Mouse (Mus musculus): ENCODE data around the gene Tuba4a. TPM values are rescaled to one million over a fixed set of nuclear protein-coding genes. Genes with fewer than 3 reads are reported as not detected.

Gene Tuba4a
- total and polyA plus RNA-seq, 2 experiments from 2014 or later, result 163 to 235 TPM

DNA sequence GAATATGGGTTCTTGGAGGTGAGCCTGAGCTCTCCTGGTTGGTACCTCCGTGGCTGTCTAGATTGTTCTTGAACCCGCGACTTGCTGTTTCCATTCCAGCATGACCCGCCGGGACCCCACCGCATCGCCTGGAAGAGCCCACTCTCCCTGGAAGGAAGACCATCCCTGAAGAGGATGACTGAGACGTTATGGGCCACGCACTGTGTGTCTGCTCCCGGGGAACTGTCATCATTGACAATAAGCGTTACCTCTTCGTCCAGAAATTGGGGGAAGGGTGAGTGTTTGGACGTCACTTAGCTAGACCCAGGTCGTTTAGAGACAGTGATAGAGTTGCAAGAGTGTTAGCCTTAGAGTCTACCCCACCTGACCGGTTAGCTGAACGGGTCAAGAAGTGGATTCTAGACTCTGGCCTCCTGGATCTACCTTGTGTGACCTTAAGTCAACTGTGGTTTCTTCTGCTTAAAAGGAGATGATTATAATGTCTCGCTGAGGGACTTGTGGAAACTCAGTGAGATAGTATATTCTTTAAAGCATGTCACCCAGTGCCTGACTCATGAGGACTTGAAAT, 8.4 kb downstream of the Tuba4a start:
- WGBS, result 13% methylated on average over 17 of the region's 17 CpGs
- peak overlapping the region; percentile 65; the same call in 1 of the 2 replicates for H3K27ac ChIP-seq
- no peak for ATAC-seq
- no peak for TF ChIP-seq CTCF (IDR thresholded peaks at IDR 0.05; ENCODE audit: low read depth)
- no peaks in the 10 kb centered on the region for H3K27me3 ChIP-seq (ENCODE audit: insufficient read depth, low read length)
- peak overlapping the region; percentile 90 for H3K4me3 ChIP-seq (ENCODE audit: low read length)
- H3K9ac ChIP-seq (replicated peaks; ENCODE audit: low read length), result peak overlapping the region; percentile 83
- H3K4me2 ChIP-seq (ENCODE audit: low read depth, low read length), result peak overlapping the region; percentile 88
- H3K36me3 ChIP-seq (ENCODE audit: insufficient read depth, low read length), result peaks cover 28% of the 10 kb centered on the region
- H3K4me1 ChIP-seq (ENCODE audit: insufficient read depth, low read length), result peaks cover 20% of the 10 kb centered on the region
- no peak for DNase-seq (ENCODE audit: low spot score)
- H3K9me3 ChIP-seq (ENCODE audit: low read length), result no peaks in the 10 kb centered on the region

GRCm38 (mm10) chr1:75210136-75211087, 9.3 kb downstream of the Tuba4a start, which contains the start of the genes Glb1l and Stk16:
Gene Glb1l (minus strand): TSS chr1:75210813.
Gene Stk16 (plus strand): TSS chr1:75210838.
- Histone ChIP-seq H3K4me2 (ENCODE audit: low read depth, low read length) (peak within 1 kb of the TSS; percentile 88), H3K9ac (replicated peaks; ENCODE audit: low read length) (peak within 1 kb of the TSS; percentile 83), H3K4me1 (ENCODE audit: insufficient read depth, low read length) (peaks cover 20% of the 10 kb centered on the region), H3K27me3 (ENCODE audit: insufficient read depth, low read length) (no peaks in the 10 kb centered on the region), H3K9me3 (ENCODE audit: low read length) (no peaks in the 10 kb centered on the region), H3K27ac (peak within 1 kb of the TSS; percentile 65; the same call in 1 of the 2 replicates), H3K4me3 (ENCODE audit: low read length) (peak within 1 kb of the TSS; percentile 90), H3K36me3 (ENCODE audit: insufficient read depth, low read length) (peaks cover 23% of the 10 kb centered on the region)
- WGBS, result 4% methylated on average over 42 of the region's 42 CpGs
- peak; percentile 93 for ATAC-seq
- peak; percentile 98 for DNase-seq (ENCODE audit: low spot score)
- no peak for TF ChIP-seq CTCF (IDR thresholded peaks at IDR 0.05; ENCODE audit: low read depth)

DNA sequence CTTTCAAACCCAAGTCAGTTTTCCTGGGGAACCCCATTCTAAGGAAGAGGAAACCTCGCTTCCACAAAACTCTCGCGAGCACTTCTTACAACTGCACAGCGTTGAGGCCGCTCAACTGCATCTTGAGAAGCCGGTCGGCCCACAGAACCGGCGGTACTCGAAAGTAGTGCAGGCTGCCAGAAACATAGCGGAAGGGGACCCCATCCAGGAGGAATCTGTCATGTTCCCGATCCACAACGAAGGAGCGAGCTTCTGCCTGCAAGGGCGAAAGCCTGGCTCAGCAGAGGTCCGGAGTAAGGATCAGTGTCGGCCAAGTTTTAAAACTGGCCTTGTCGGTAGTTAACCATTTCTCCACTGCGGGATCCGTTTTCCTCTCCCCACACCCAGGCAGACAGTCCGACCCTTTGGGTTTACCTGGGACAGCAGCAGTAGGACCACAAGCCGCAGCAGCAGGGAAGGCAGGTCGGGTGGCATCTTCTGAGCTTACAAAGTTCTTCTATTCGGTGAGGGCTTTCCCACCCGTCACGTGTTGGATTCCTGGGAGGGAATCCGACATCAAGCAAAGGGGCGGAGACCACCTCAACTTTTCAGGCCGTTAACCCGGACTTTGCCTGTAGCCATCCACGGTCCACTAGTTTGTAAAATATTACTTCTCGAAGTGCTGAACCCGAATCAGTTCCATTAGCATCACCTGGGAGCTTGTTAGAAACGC, 10.5 kb downstream of the Tuba4a start:
- ATAC-seq (no peak), DNase-seq (ENCODE audit: low spot score) (peak; percentile 34)
- peak overlapping the region; percentile 52 for H3K4me2 ChIP-seq (ENCODE audit: low read depth, low read length)
- H3K4me3 ChIP-seq (ENCODE audit: low read length), result peak overlapping the region; percentile 34
- no peaks in the 10 kb centered on the region for H3K27me3 ChIP-seq (ENCODE audit: insufficient read depth, low read length)
- peak overlapping the region; percentile 45; the same call in 1 of the 2 replicates for H3K27ac ChIP-seq
- 13% methylated on average over 34 of the region's 34 CpGs for WGBS
- peaks cover 20% of the 10 kb centered on the region for H3K4me1 ChIP-seq (ENCODE audit: insufficient read depth, low read length)
- no peak for TF ChIP-seq CTCF (IDR thresholded peaks at IDR 0.05; ENCODE audit: low read depth)
- peaks cover 16% of the 10 kb centered on the region for H3K36me3 ChIP-seq (ENCODE audit: insufficient read depth, low read length)
- no peaks in the 10 kb centered on the region for H3K9me3 ChIP-seq (ENCODE audit: low read length)
- H3K9ac ChIP-seq (replicated peaks; ENCODE audit: low read length), result peak overlapping the region; percentile 33

GRCm38 (mm10) chr1:75201236-75201635, 18.4 kb downstream of the Tuba4a start:
- ATAC-seq (no peak), DNase-seq (ENCODE audit: low spot score) (no peak)
- Histone ChIP-seq H3K9ac (replicated peaks; ENCODE audit: low read length) (no peak overlapping the region), H3K4me2 (ENCODE audit: low read depth, low read length) (no peak overlapping the region), H3K36me3 (ENCODE audit: insufficient read depth, low read length) (peaks cover 34% of the 10 kb centered on the region), H3K27ac (no peak overlapping the region), H3K27me3 (ENCODE audit: insufficient read depth, low read length) (no peaks in the 10 kb centered on the region), H3K4me1 (ENCODE audit: insufficient read depth, low read length) (no peaks in the 10 kb centered on the region), H3K9me3 (ENCODE audit: low read length) (no peaks in the 10 kb centered on the region), H3K4me3 (ENCODE audit: low read length) (no peak overlapping the region)
- WGBS, result 91% methylated on average over 1 of the region's 1 CpGs
- no peak for TF ChIP-seq CTCF (IDR thresholded peaks at IDR 0.05; ENCODE audit: low read depth)

DNA sequence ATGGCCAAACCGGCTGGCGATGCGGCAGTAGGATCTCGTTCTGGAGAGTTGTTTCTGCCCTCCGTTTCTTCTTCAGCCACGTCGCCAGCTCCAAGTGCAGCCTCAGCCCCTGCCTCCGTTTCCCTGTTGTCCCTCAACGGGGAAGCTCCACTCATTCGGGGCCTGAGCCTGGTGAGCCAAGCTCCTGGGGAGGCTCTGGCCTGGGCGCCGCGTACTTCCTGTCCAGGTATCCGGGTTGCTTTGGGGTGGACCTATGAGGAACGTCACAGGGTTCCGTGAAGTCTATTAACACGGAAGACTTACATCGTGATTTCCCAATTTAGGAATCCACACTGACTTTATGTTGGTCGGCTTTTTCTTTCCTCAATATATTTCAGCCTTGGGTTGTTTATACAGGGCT, 27.2 kb downstream of the Tuba4a start:
- Histone ChIP-seq H3K27ac (peak overlapping the region; percentile 86), H3K4me2 (ENCODE audit: low read depth, low read length) (peak overlapping the region; percentile 99), H3K4me3 (ENCODE audit: low read length) (peak overlapping the region; percentile 84), H3K9me3 (ENCODE audit: low read length) (no peaks in the 10 kb centered on the region), H3K4me1 (ENCODE audit: insufficient read depth, low read length) (peaks cover 12% of the 10 kb centered on the region), H3K27me3 (ENCODE audit: insufficient read depth, low read length) (no peaks in the 10 kb centered on the region), H3K9ac (replicated peaks; ENCODE audit: low read length) (peak overlapping the region; percentile 95), H3K36me3 (ENCODE audit: insufficient read depth, low read length) (peaks cover 26% of the 10 kb centered on the region; the same call in 1 of the 2 replicates)
- under 1% methylated on average over 19 of the region's 19 CpGs for WGBS
- peak; percentile 25 for DNase-seq (ENCODE audit: low spot score)
- TF ChIP-seq CTCF (IDR thresholded peaks at IDR 0.05; ENCODE audit: low read depth), result no peak
- no peak for ATAC-seq
